Mouse (Mus musculus) G1E (cell line): Measurements from ENCODE around the gene Hprt.

Experiments used
- CTCF ChIP-seq: IDR thresholded peaks from 2 replicates; pipeline ENCODE4 v1.5.1; 2012; ENCODE audit warnings: low read depth, low read length, inconsistent platforms, mixed read lengths
- TAL1 ChIP-seq: conservative IDR thresholded peaks from 2 replicates; pipeline ENCODE4 v1.6.1; 2012; ENCODE audit warnings: low read depth, low read length, inconsistent platforms, mixed read lengths

- no peak for TF ChIP-seq CTCF
- TF ChIP-seq TAL1, result no peak
Observed at GRCm38 (mm10) chrX:52949713-52950112, 38.2 kb upstream of the Hprt start.
